Mouse (Mus musculus): ENCODE measurements around the gene Atp13a3. TPM values are rescaled to one million over a fixed set of nuclear protein-coding genes. Genes with fewer than 3 reads are reported as not detected.
"Not testable (repeated sequence)": the region's sequence is repeated elsewhere in the genome, so short reads cannot be mapped to it uniquely, and the experiment has no call there.

The Atp13a3 gene
- polyA plus RNA-seq, 1 experiment from 2014 or later, result 13.0 TPM

DNA sequence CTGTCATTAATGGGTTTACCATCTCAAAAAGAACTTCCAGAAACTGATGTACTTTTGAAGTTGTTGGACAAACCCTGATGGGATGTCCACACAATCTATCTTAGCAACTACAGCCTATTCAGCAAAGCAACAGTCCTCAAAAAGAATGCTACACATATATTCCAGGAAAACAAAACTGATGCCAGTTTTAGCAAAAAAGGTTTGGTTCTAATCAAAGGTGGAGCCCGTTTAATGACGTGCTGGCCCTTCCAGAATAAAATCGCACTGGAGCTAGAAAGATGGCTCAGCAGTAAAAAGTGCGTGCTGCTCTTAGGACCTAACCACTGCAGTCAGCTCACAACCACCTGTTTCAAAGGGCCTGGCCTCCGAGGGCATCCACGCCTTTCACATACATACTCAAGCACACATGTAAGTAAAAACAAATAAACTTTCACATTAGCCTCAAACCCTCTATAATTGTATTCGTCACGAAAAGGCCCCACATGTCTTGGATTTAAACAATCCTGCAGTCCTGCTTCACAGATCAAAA is 18.8 kb downstream of the Atp13a3 start:
- H3K4me1 ChIP-seq (ENCODE audit: control insufficient read depth, insufficient read depth, low read length), result peaks cover 11% of the 10 kb centered on the region
- H3K4me3 ChIP-seq (ENCODE audit: low read depth, low read length), result peak overlapping the region; percentile 95
- no peaks in the 10 kb centered on the region for H3K36me3 ChIP-seq (ENCODE audit: control insufficient read depth, insufficient read depth, low read length)
- no peaks in the 10 kb centered on the region for H3K27me3 ChIP-seq (ENCODE audit: control insufficient read depth, insufficient read depth, low read length)
- H3K9ac ChIP-seq (replicated peaks; ENCODE audit: low read depth, low read length), result no peak overlapping the region
- no peak for ATAC-seq (ENCODE audit: low read depth)
- no peak overlapping the region for H3K27ac ChIP-seq (ENCODE audit: low read depth, low read length)
- 69% methylated on average over 8 of the region's 8 CpGs for WGBS
- no peaks in the 10 kb centered on the region for H3K9me3 ChIP-seq (ENCODE audit: control insufficient read depth, low read length)
- H3K4me2 ChIP-seq (ENCODE audit: low read depth, low read length), result peak overlapping the region; percentile 87

DNA sequence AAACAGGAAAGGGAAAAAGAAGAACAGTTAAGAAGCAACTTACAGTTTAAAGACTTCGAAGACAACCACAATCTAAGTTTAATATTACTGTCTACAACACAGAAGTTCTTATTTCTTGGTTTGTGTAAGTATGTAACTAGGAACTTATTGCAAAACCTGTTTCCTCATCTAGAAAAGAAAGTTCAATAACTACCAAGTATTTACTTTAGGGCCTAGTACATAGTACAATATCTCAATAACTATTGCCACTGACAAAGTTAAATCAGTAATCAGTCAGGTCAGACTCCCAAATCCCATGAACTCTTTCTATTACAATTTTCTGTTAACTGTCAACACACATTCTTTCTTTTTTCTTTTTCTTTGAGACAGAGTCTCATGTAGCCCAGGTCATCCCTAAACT is 20.2 kb downstream of the Atp13a3 start:
- Histone ChIP-seq H3K36me3 (ENCODE audit: control insufficient read depth, insufficient read depth, low read length) (no peaks in the 10 kb centered on the region), H3K9me3 (ENCODE audit: control insufficient read depth, low read length) (no peaks in the 10 kb centered on the region), H3K4me3 (ENCODE audit: low read depth, low read length) (no peak overlapping the region), H3K4me1 (ENCODE audit: control insufficient read depth, insufficient read depth, low read length) (peaks cover 11% of the 10 kb centered on the region), H3K4me2 (ENCODE audit: low read depth, low read length) (no peak overlapping the region), H3K9ac (replicated peaks; ENCODE audit: low read depth, low read length) (no peak overlapping the region), H3K27me3 (ENCODE audit: control insufficient read depth, insufficient read depth, low read length) (no peaks in the 10 kb centered on the region), H3K27ac (ENCODE audit: low read depth, low read length) (no peak overlapping the region)
- no peak for ATAC-seq (ENCODE audit: low read depth)
- 95% methylated on average over 1 of the region's 1 CpGs for WGBS

DNA sequence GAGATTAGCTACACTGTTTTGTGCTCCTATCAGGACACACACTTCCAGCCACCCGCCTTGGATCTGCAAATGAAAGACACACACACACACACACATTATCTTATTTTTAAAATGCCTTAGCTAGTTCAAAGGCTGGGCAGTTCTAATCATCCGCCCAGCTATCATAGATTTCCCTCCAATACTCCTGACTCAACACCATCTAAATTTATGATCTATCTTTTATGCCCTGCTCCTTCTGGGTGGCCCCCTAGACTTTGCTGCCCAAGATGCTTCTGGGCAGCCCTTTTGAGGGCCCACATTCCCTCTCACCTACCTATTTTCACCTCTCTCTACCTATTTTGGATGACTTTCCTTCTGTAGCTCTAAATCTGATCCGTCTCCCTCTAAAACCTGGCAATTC is 29.5 kb downstream of the Atp13a3 start:
- Histone ChIP-seq H3K27me3 (ENCODE audit: control insufficient read depth, insufficient read depth, low read length) (no peaks in the 10 kb centered on the region), H3K36me3 (ENCODE audit: control insufficient read depth, insufficient read depth, low read length) (no peaks in the 10 kb centered on the region), H3K9ac (replicated peaks; ENCODE audit: low read depth, low read length) (no peak overlapping the region), H3K4me3 (ENCODE audit: low read depth, low read length) (no peak overlapping the region), H3K27ac (ENCODE audit: low read depth, low read length) (no peak overlapping the region), H3K4me2 (ENCODE audit: low read depth, low read length) (no peak overlapping the region), H3K4me1 (ENCODE audit: control insufficient read depth, insufficient read depth, low read length) (no peaks in the 10 kb centered on the region), H3K9me3 (ENCODE audit: control insufficient read depth, low read length) (no peaks in the 10 kb centered on the region)
- ATAC-seq (ENCODE audit: low read depth), result no peak
- WGBS, result 78% methylated on average over 3 of the region's 3 CpGs

DNA sequence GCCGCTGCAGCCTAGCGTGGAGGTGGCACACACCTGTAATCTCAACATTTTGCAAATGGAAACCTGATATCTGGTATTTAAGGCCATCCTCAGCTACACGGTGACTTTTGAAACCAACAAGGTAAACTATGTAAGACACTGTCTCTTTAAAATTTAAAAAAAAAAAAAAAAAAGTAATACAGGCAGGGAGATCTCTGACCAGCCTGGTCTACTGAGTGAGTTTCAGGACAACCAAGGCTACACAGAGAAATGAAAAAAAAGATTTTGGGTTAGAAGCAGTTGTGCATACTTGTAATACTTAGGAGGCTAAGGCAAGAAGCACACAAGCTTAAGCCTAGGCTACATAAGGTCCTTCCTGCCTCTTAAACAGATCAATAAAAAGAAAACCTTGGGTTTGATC is 30.8 kb downstream of the Atp13a3 start:
- no peak overlapping the region for H3K27ac ChIP-seq (ENCODE audit: low read depth, low read length)
- ATAC-seq (ENCODE audit: low read depth), result no peak
- no peak overlapping the region for H3K4me3 ChIP-seq (ENCODE audit: low read depth, low read length)
- no peaks in the 10 kb centered on the region for H3K9me3 ChIP-seq (ENCODE audit: control insufficient read depth, low read length)
- H3K36me3 ChIP-seq (ENCODE audit: control insufficient read depth, insufficient read depth, low read length), result no peaks in the 10 kb centered on the region
- no peak overlapping the region for H3K4me2 ChIP-seq (ENCODE audit: low read depth, low read length)
- no peaks in the 10 kb centered on the region for H3K4me1 ChIP-seq (ENCODE audit: control insufficient read depth, insufficient read depth, low read length)
- H3K27me3 ChIP-seq (ENCODE audit: control insufficient read depth, insufficient read depth, low read length), result no peaks in the 10 kb centered on the region
- 94% methylated on average over 3 of the region's 3 CpGs for WGBS
- H3K9ac ChIP-seq (replicated peaks; ENCODE audit: low read depth, low read length), result no peak overlapping the region

DNA sequence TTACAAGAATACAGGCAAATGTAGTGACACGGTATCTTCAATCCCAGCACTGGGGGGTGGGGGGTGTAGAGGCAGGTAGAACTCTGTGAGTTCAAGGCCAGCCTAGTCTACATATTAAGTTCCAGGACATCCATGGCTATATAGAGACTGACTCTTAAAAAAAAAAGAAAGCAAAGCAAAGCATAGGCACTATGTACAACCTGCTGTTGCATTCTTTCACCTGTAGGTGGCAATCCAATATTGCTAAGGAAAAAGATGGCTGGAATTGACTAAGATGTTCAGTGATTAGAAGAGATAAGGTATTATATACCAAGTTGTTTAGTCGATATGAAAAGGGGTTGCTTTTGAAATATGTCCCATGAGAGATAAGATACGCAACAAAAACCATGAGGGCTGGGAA is 31.5 kb downstream of the Atp13a3 start:
- H3K4me3 ChIP-seq (ENCODE audit: low read depth, low read length), result no peak overlapping the region
- no peaks in the 10 kb centered on the region for H3K4me1 ChIP-seq (ENCODE audit: control insufficient read depth, insufficient read depth, low read length)
- no peak overlapping the region for H3K9ac ChIP-seq (replicated peaks; ENCODE audit: low read depth, low read length)
- H3K27ac ChIP-seq (ENCODE audit: low read depth, low read length), result no peak overlapping the region
- 69% methylated on average over 3 of the region's 3 CpGs for WGBS
- H3K27me3 ChIP-seq (ENCODE audit: control insufficient read depth, insufficient read depth, low read length), result no peaks in the 10 kb centered on the region
- no peaks in the 10 kb centered on the region for H3K9me3 ChIP-seq (ENCODE audit: control insufficient read depth, low read length)
- no peak overlapping the region for H3K4me2 ChIP-seq (ENCODE audit: low read depth, low read length)
- no peaks in the 10 kb centered on the region for H3K36me3 ChIP-seq (ENCODE audit: control insufficient read depth, insufficient read depth, low read length)
- peak; percentile 61; the same call in 1 of the 2 replicates for ATAC-seq (ENCODE audit: low read depth)

DNA sequence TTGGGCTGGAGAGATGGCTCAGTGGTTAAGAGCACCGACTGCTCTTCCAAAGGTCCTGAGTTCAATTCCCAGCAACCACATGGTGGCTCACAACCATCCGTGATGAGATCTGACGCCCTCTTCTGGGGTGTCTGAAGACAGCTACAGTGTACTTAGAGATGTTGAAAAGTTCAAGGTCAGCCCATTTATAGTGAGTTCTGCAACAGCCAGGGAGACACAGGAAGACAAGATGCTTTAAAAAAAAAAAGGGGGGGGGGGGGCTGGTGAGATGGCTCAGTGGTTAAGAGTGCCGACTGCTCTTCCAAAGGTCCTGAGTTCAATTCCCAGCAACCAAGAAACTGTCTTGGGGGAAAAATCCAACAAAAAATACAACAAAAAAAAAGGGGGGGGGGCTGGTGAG is 32.5 kb downstream of the Atp13a3 start:
- H3K27ac ChIP-seq (ENCODE audit: low read depth, low read length); H3K36me3 ChIP-seq (ENCODE audit: control insufficient read depth, insufficient read depth, low read length); H3K4me3 ChIP-seq (ENCODE audit: low read depth, low read length); ATAC-seq (ENCODE audit: low read depth); H3K9ac ChIP-seq (replicated peaks; ENCODE audit: low read depth, low read length); H3K9me3 ChIP-seq (ENCODE audit: control insufficient read depth, low read length); H3K4me2 ChIP-seq (ENCODE audit: low read depth, low read length); H3K4me1 ChIP-seq (ENCODE audit: control insufficient read depth, insufficient read depth, low read length); H3K27me3 ChIP-seq (ENCODE audit: control insufficient read depth, insufficient read depth, low read length): not testable (repeated sequence)
- 96% methylated on average over 4 of the region's 4 CpGs for WGBS

DNA sequence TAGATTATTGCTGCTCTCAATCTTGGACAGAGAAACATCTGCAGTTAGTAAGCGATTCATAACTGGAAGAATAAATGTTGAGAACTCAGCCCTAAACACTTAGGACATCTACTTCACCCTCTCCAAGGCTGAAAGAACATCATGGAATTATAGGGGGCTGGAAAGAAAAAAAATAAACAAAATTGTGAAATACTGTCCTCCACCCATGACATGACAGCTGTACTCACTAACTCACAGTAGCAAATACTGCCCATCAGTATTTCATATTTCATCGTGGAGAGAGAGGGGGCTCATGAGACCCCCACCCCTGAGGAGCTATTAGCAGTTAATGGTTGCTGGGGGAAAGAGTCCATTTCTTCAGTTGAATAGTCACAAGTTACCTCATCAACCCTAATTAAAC is 38.4 kb downstream of the Atp13a3 start:
- Histone ChIP-seq H3K4me3 (ENCODE audit: low read depth, low read length) (no peak overlapping the region), H3K27ac (ENCODE audit: low read depth, low read length) (no peak overlapping the region), H3K27me3 (ENCODE audit: control insufficient read depth, insufficient read depth, low read length) (no peaks in the 10 kb centered on the region), H3K9ac (replicated peaks; ENCODE audit: low read depth, low read length) (no peak overlapping the region), H3K4me1 (ENCODE audit: control insufficient read depth, insufficient read depth, low read length) (no peaks in the 10 kb centered on the region), H3K9me3 (ENCODE audit: control insufficient read depth, low read length) (no peaks in the 10 kb centered on the region), H3K36me3 (ENCODE audit: control insufficient read depth, insufficient read depth, low read length) (no peaks in the 10 kb centered on the region), H3K4me2 (ENCODE audit: low read depth, low read length) (no peak overlapping the region)
- ATAC-seq (ENCODE audit: low read depth), result no peak
- 85% methylated on average over 2 of the region's 2 CpGs for WGBS

DNA sequence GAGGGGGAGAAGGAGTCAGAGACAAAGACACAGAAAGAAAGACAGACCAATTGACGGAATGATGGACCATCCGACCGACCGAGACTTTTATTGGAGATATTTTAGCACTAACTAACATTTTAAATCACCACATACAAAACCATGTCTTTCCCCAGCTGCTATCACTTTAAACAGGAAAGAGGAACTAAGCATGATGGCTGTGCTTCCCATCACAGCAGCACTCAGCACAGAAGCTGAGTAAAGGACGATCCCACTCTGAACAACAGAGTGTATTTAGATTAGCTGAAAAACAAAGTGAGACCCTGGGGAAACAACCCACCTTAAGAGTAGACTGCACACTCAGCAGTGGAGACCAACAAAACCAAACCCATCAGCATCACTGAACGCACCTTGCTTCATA is 41.2 kb downstream of the Atp13a3 start:
- no peak overlapping the region for H3K27ac ChIP-seq (ENCODE audit: low read depth, low read length)
- no peak for ATAC-seq (ENCODE audit: low read depth)
- no peak overlapping the region for H3K9ac ChIP-seq (replicated peaks; ENCODE audit: low read depth, low read length)
- no peaks in the 10 kb centered on the region for H3K9me3 ChIP-seq (ENCODE audit: control insufficient read depth, low read length)
- 89% methylated on average over 6 of the region's 6 CpGs for WGBS
- no peak overlapping the region for H3K4me3 ChIP-seq (ENCODE audit: low read depth, low read length)
- no peaks in the 10 kb centered on the region for H3K36me3 ChIP-seq (ENCODE audit: control insufficient read depth, insufficient read depth, low read length)
- H3K4me1 ChIP-seq (ENCODE audit: control insufficient read depth, insufficient read depth, low read length), result no peaks in the 10 kb centered on the region
- no peak overlapping the region for H3K4me2 ChIP-seq (ENCODE audit: low read depth, low read length)
- H3K27me3 ChIP-seq (ENCODE audit: control insufficient read depth, insufficient read depth, low read length), result no peaks in the 10 kb centered on the region

DNA sequence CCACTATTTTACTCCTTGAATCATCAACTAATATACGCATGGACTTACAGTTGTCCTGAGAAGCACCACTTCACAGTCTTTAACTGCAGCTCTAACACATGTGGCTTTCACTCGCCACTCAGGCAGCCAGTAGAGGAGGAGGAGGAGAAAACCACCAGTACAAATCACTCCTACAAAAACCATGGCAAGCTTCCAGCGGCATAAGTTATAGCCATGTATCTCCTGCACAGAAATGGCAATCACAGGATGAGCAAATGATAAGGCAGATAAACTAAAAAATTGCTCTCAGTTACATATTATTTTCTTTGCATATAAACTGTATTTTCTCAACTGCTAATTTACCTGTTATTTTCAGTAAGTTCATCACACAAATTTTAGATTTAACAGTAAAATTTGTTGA is 43.2 kb downstream of the Atp13a3 start:
- Histone ChIP-seq H3K4me3 (ENCODE audit: low read depth, low read length) (no peak overlapping the region), H3K27ac (ENCODE audit: low read depth, low read length) (no peak overlapping the region), H3K27me3 (ENCODE audit: control insufficient read depth, insufficient read depth, low read length) (no peaks in the 10 kb centered on the region), H3K9ac (replicated peaks; ENCODE audit: low read depth, low read length) (no peak overlapping the region), H3K36me3 (ENCODE audit: control insufficient read depth, insufficient read depth, low read length) (no peaks in the 10 kb centered on the region), H3K9me3 (ENCODE audit: control insufficient read depth, low read length) (no peaks in the 10 kb centered on the region), H3K4me1 (ENCODE audit: control insufficient read depth, insufficient read depth, low read length) (no peaks in the 10 kb centered on the region), H3K4me2 (ENCODE audit: low read depth, low read length) (no peak overlapping the region)
- WGBS, result 81% methylated on average over 3 of the region's 3 CpGs
- no peak for ATAC-seq (ENCODE audit: low read depth)

DNA sequence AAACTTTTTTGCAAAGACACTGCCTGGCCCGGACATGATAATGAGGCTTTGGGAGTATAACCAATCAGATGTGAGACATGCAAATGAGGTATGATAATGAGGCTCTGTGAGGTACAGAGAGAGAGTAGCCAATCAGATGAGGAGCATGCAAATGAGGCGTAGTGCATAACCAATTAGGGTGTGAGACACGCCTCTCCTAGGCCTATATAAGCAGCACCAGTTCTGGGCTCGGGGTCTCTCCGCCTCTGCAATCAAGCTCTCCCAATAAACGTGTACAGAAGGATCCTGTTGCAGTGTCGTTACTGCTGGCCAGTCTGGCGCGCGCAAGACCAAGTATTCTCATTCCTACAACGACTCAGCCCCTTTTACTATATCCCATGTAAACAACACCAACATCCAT is 52.3 kb downstream of the Atp13a3 start:
- not testable (repeated sequence) for H3K4me2 ChIP-seq (ENCODE audit: low read depth, low read length); H3K9ac ChIP-seq (replicated peaks; ENCODE audit: low read depth, low read length); ATAC-seq (ENCODE audit: low read depth); H3K4me3 ChIP-seq (ENCODE audit: low read depth, low read length); H3K36me3 ChIP-seq (ENCODE audit: control insufficient read depth, insufficient read depth, low read length); H3K4me1 ChIP-seq (ENCODE audit: control insufficient read depth, insufficient read depth, low read length); H3K27ac ChIP-seq (ENCODE audit: low read depth, low read length); H3K9me3 ChIP-seq (ENCODE audit: control insufficient read depth, low read length); H3K27me3 ChIP-seq (ENCODE audit: control insufficient read depth, insufficient read depth, low read length)
- WGBS, result 94% methylated on average over 11 of the region's 11 CpGs

All from neural tube, embryonic 14.5 days (tissue).